Mouse (Mus musculus): ENCODE results near the gene Ptchd4. TPM values are rescaled to one million over a fixed set of nuclear protein-coding genes. Genes with fewer than 3 reads are reported as not detected.
A peak's percentile ranks its signal among the peaks of the same experiment; 100 is the strongest.

The Ptchd4 gene
- polyA plus RNA-seq, 1 experiment, result 0.13 TPM

GRCm38 (mm10) chr17:42418449-42418848, 102.7 kb downstream of the Ptchd4 start:
- WGBS, result 75% methylated on average over 1 of the region's 1 CpGs
- no peak for DNase-seq
- Histone ChIP-seq H3K27me3 (replicated peaks; ENCODE audit: control insufficient read depth, insufficient read depth, low read length) (no peaks in the 10 kb centered on the region), H3K36me3 (ENCODE audit: control insufficient read depth, insufficient read depth, low read length) (no peaks in the 10 kb centered on the region), H3K4me3 (ENCODE audit: insufficient read depth, low read depth, low read length) (no peak overlapping the region), H3K27ac (ENCODE audit: insufficient read depth, low read depth, low read length) (no peak overlapping the region), H3K4me1 (ENCODE audit: control insufficient read depth, insufficient read depth, low read length) (no peaks in the 10 kb centered on the region)
- TF ChIP-seq POLR2A (IDR thresholded peaks at IDR 0.05; ENCODE audit: low read depth, low read length) (no peak), CTCF (conservative IDR thresholded peaks at IDR 0.05; ENCODE audit: insufficient read depth, insufficient read length, low read depth, low read length) (no peak)

GRCm38 (mm10) chr17:42427961-42428360, 112.2 kb downstream of the Ptchd4 start:
- H3K27ac ChIP-seq (ENCODE audit: insufficient read depth, low read depth, low read length), result no peak overlapping the region
- 82% methylated on average over 1 of the region's 1 CpGs for WGBS
- H3K36me3 ChIP-seq (ENCODE audit: control insufficient read depth, insufficient read depth, low read length), result no peaks in the 10 kb centered on the region
- no peak for DNase-seq
- no peak for TF ChIP-seq POLR2A (IDR thresholded peaks at IDR 0.05; ENCODE audit: low read depth, low read length)
- no peak for TF ChIP-seq CTCF (conservative IDR thresholded peaks at IDR 0.05; ENCODE audit: insufficient read depth, insufficient read length, low read depth, low read length)
- no peaks in the 10 kb centered on the region for H3K27me3 ChIP-seq (replicated peaks; ENCODE audit: control insufficient read depth, insufficient read depth, low read length)
- no peaks in the 10 kb centered on the region for H3K4me1 ChIP-seq (ENCODE audit: control insufficient read depth, insufficient read depth, low read length)
- no peak overlapping the region for H3K4me3 ChIP-seq (ENCODE audit: insufficient read depth, low read depth, low read length)

GRCm38 (mm10) chr17:42430380-42430779, 114.6 kb downstream of the Ptchd4 start:
- Histone ChIP-seq H3K27me3 (replicated peaks; ENCODE audit: control insufficient read depth, insufficient read depth, low read length) (no peaks in the 10 kb centered on the region), H3K4me1 (ENCODE audit: control insufficient read depth, insufficient read depth, low read length) (no peaks in the 10 kb centered on the region), H3K27ac (ENCODE audit: insufficient read depth, low read depth, low read length) (no peak overlapping the region), H3K36me3 (ENCODE audit: control insufficient read depth, insufficient read depth, low read length) (no peaks in the 10 kb centered on the region), H3K4me3 (ENCODE audit: insufficient read depth, low read depth, low read length) (no peak overlapping the region)
- TF ChIP-seq CTCF (conservative IDR thresholded peaks at IDR 0.05; ENCODE audit: insufficient read depth, insufficient read length, low read depth, low read length), result no peak
- no peak for TF ChIP-seq POLR2A (IDR thresholded peaks at IDR 0.05; ENCODE audit: low read depth, low read length)
- DNase-seq, result no peak
- WGBS, result 89% methylated on average over 2 of the region's 2 CpGs

- DNase-seq, result no peak
- Histone ChIP-seq H3K27ac (ENCODE audit: insufficient read depth, low read depth, low read length) (no peak overlapping the region), H3K27me3 (replicated peaks; ENCODE audit: control insufficient read depth, insufficient read depth, low read length) (no peaks in the 10 kb centered on the region), H3K4me3 (ENCODE audit: insufficient read depth, low read depth, low read length) (no peak overlapping the region), H3K36me3 (ENCODE audit: control insufficient read depth, insufficient read depth, low read length) (no peaks in the 10 kb centered on the region), H3K4me1 (ENCODE audit: control insufficient read depth, insufficient read depth, low read length) (no peaks in the 10 kb centered on the region)
- 85% methylated on average over 2 of the region's 2 CpGs for WGBS
- no peak for TF ChIP-seq POLR2A (IDR thresholded peaks at IDR 0.05; ENCODE audit: low read depth, low read length)
- no peak for TF ChIP-seq CTCF (conservative IDR thresholded peaks at IDR 0.05; ENCODE audit: insufficient read depth, insufficient read length, low read depth, low read length)
These were observed 136.5 kb downstream of the Ptchd4 start for GRCm38 (mm10) chr17:42452235-42452634.

- Histone ChIP-seq H3K27me3 (replicated peaks; ENCODE audit: control insufficient read depth, insufficient read depth, low read length) (no peaks in the 10 kb centered on the region), H3K4me3 (ENCODE audit: insufficient read depth, low read depth, low read length) (no peak overlapping the region), H3K4me1 (ENCODE audit: control insufficient read depth, insufficient read depth, low read length) (no peaks in the 10 kb centered on the region), H3K27ac (ENCODE audit: insufficient read depth, low read depth, low read length) (no peak overlapping the region), H3K36me3 (ENCODE audit: control insufficient read depth, insufficient read depth, low read length) (no peaks in the 10 kb centered on the region)
- TF ChIP-seq CTCF (conservative IDR thresholded peaks at IDR 0.05; ENCODE audit: insufficient read depth, insufficient read length, low read depth, low read length) (no peak), POLR2A (IDR thresholded peaks at IDR 0.05; ENCODE audit: low read depth, low read length) (no peak)
- WGBS, result 52% methylated on average over 2 of the region's 2 CpGs
- DNase-seq, result peak; percentile 35
These were observed 140.7 kb downstream of the Ptchd4 start for GRCm38 (mm10) chr17:42456441-42456840.

- Histone ChIP-seq H3K27ac (ENCODE audit: insufficient read depth, low read depth, low read length) (no peak overlapping the region), H3K4me1 (ENCODE audit: control insufficient read depth, insufficient read depth, low read length) (no peaks in the 10 kb centered on the region), H3K4me3 (ENCODE audit: insufficient read depth, low read depth, low read length) (no peak overlapping the region), H3K27me3 (replicated peaks; ENCODE audit: control insufficient read depth, insufficient read depth, low read length) (no peaks in the 10 kb centered on the region), H3K36me3 (ENCODE audit: control insufficient read depth, insufficient read depth, low read length) (no peaks in the 10 kb centered on the region)
- no peak for DNase-seq
- TF ChIP-seq CTCF (conservative IDR thresholded peaks at IDR 0.05; ENCODE audit: insufficient read depth, insufficient read length, low read depth, low read length) (no peak), POLR2A (IDR thresholded peaks at IDR 0.05; ENCODE audit: low read depth, low read length) (no peak)
These were observed 147.0 kb downstream of the Ptchd4 start for GRCm38 (mm10) chr17:42462726-42463125.

- no peak for TF ChIP-seq CTCF (conservative IDR thresholded peaks at IDR 0.05; ENCODE audit: insufficient read depth, insufficient read length, low read depth, low read length)
- no peak for TF ChIP-seq POLR2A (IDR thresholded peaks at IDR 0.05; ENCODE audit: low read depth, low read length)
- 36% methylated on average over 5 of the region's 5 CpGs for WGBS
- peak; percentile 19 for DNase-seq
- Histone ChIP-seq H3K27ac (ENCODE audit: insufficient read depth, low read depth, low read length) (no peak overlapping the region), H3K4me1 (ENCODE audit: control insufficient read depth, insufficient read depth, low read length) (no peaks in the 10 kb centered on the region), H3K27me3 (replicated peaks; ENCODE audit: control insufficient read depth, insufficient read depth, low read length) (no peaks in the 10 kb centered on the region), H3K4me3 (ENCODE audit: insufficient read depth, low read depth, low read length) (no peak overlapping the region), H3K36me3 (ENCODE audit: control insufficient read depth, insufficient read depth, low read length) (no peaks in the 10 kb centered on the region)
These were observed 164.6 kb downstream of the Ptchd4 start for GRCm38 (mm10) chr17:42480173-42480991.
